Mouse (Mus musculus) adrenal gland, adult 2 months (tissue): ENCODE data around the gene Cacnb4. TPM values are rescaled to one million over a fixed set of nuclear protein-coding genes. Genes with fewer than 3 reads are reported as not detected.
A peak's percentile ranks its signal among the peaks of the same experiment; 100 is the strongest.

Experiments used
- DNase-seq: peaks from one replicate; pipeline ENCODE4 v3.0.0; 2021
- long read RNA-seq: library from polyadenylated mRNA; stranded (forward); transcript quantifications from one replicate; pipeline ENCODE4 v2.0.0, GENCODE M21; 2021
- polyA plus RNA-seq: library from polyadenylated mRNA; depleted of rRNA; stranded (reverse); fragments of >200 nt; gene quantifications from 2 replicates; pipeline ENCODE4 v1.2.3, GENCODE M21; 2012; rRNA removed
- total RNA-seq, 2 experiments: library from RNA; stranded (reverse); gene quantifications; 2 replicates each; pipeline ENCODE4 v1.2.3; 2021

Cacnb4 gene
- total RNA-seq (under 1 TPM; 0.20 to 0.28 TPM), polyA plus RNA-seq (0.03 TPM in 1 of 2 replicates, not detected in the other)
- long read RNA-seq: 0 reads

GRCm38 (mm10) chr2:52676023-52676912, at the start of gene Cacnb4:
Gene Cacnb4 (minus strand): TSS chr2:52676831.
- DNase-seq: peak; percentile 59

GRCm38 (mm10) chr2:52720231-52721025, 43.8 kb upstream of the Cacnb4 start:
- DNase-seq: no peak

GRCm38 (mm10) chr2:52717076-52717475, 40.4 kb upstream of the Cacnb4 start:
- DNase-seq: no peak

GRCm38 (mm10) chr2:52715538-52715937, 38.9 kb upstream of the Cacnb4 start:
- DNase-seq: no peak

- no peak for DNase-seq
Observed at GRCm38 (mm10) chr2:52714111-52714510, 37.5 kb upstream of the Cacnb4 start.

GRCm38 (mm10) chr2:52710804-52711203, 34.2 kb upstream of the Cacnb4 start:
- DNase-seq: no peak

GRCm38 (mm10) chr2:52709417-52709816, 32.8 kb upstream of the Cacnb4 start:
- DNase-seq: no peak

GRCm38 (mm10) chr2:52701368-52702036, 24.9 kb upstream of the Cacnb4 start:
- DNase-seq: no peak

- no peak for DNase-seq
Observed at GRCm38 (mm10) chr2:52700352-52700751, 23.7 kb upstream of the Cacnb4 start.

- DNase-seq: no peak
Observed at GRCm38 (mm10) chr2:52694604-52695003, 18.0 kb upstream of the Cacnb4 start.

- no peak for DNase-seq
Observed at GRCm38 (mm10) chr2:52691745-52692144, 15.1 kb upstream of the Cacnb4 start.

GRCm38 (mm10) chr2:52686601-52687000, 10.0 kb upstream of the Cacnb4 start:
- DNase-seq: no peak

GRCm38 (mm10) chr2:52677589-52677988, 958 bp upstream of the Cacnb4 start:
- DNase-seq: no peak

- no peak for DNase-seq
Observed at GRCm38 (mm10) chr2:52676913-52677303, 277 bp upstream of the Cacnb4 start.

- peak; percentile 19 for DNase-seq
Observed at GRCm38 (mm10) chr2:52675278-52675987, 1.2 kb downstream of the Cacnb4 start.

- DNase-seq: peak; percentile 40
Observed at GRCm38 (mm10) chr2:52674886-52675277, 1.7 kb downstream of the Cacnb4 start.

- no peak for DNase-seq
Observed at GRCm38 (mm10) chr2:52673172-52673571, 3.5 kb downstream of the Cacnb4 start.

- no peak for DNase-seq
Observed at GRCm38 (mm10) chr2:52670733-52671132, 5.9 kb downstream of the Cacnb4 start.

- DNase-seq: no peak
Observed at GRCm38 (mm10) chr2:52668480-52668879, 8.2 kb downstream of the Cacnb4 start.

- DNase-seq: no peak
Observed at GRCm38 (mm10) chr2:52656722-52657121, 19.9 kb downstream of the Cacnb4 start.

GRCm38 (mm10) chr2:52654541-52654940, 22.1 kb downstream of the Cacnb4 start:
- DNase-seq: no peak

GRCm38 (mm10) chr2:52651547-52651946, 25.1 kb downstream of the Cacnb4 start:
- no peak for DNase-seq
